Mouse (Mus musculus) heart, postnatal 0 days (tissue): ENCODE measurements at regions not wholly inside any gene's neighbourhood (a gene's known extent, or its start where the extent isn't known, plus 50 kb on each side); places are given as distances from the start of the nearest gene placed in this dataset.

Experiments used
- CTCF ChIP-seq: IDR thresholded peaks from 2 replicates; pipeline ENCODE4 v1.5.1; 2016; ENCODE audit warnings: antibody characterized with exemption, control low read depth, low read depth
- EP300 ChIP-seq: IDR thresholded peaks from 2 replicates; pipeline ENCODE4 v1.6.1; 2016; ENCODE audit warnings: antibody characterized with exemption, low read depth

GRCm38 (mm10) chr4:66622650-66623394 lies 204.6 kb upstream of the Tlr4 start:
- TF ChIP-seq EP300 = no peak
- TF ChIP-seq CTCF = no peak
